Mouse (Mus musculus) heart, embryonic 13.5 days (tissue): ENCODE data around the gene Milr1. TPM values are rescaled to one million over a fixed set of nuclear protein-coding genes. Genes with fewer than 3 reads are reported as not detected.
"Not testable (repeated sequence)": the region's sequence is repeated elsewhere in the genome, so short reads cannot be mapped to it uniquely, and the experiment has no call there.

Experiments used
- ATAC-seq: fragments of 200-750 bp; cut with Nextera tagmentation; 2 replicates; pipeline ENCODE4 v1.8.0; 2017; ENCODE audit warnings: moderate TSS enrichment; ENCODE audit not compliant: insufficient number of reproducible peaks, low FRiP score, low TSS enrichment; ENCODE audit errors: extremely low read depth
- H3K27ac ChIP-seq: fragments of 300-500 bp; sonication (generic); replicated peaks from 2 replicates; pipeline ENCODE4 v1.5.1; 2015; ENCODE audit warnings: moderate library complexity, mild to moderate bottlenecking, inconsistent platforms
- H3K27me3 ChIP-seq: fragments of 300-500 bp; sonication (generic); replicated peaks from 2 replicates; pipeline ENCODE4 v1.6.1; 2015; ENCODE audit warnings: mild to moderate bottlenecking, inconsistent platforms
- H3K36me3 ChIP-seq: fragments of 300-500 bp; sonication (generic); 2 replicates; pipeline ENCODE4 v1.6.1; 2015; ENCODE audit warnings: mild to moderate bottlenecking, inconsistent platforms
- H3K4me1 ChIP-seq: fragments of 300-500 bp; sonication (generic); 2 replicates; pipeline ENCODE4 v1.6.1; 2015; ENCODE audit warnings: inconsistent platforms
- H3K4me2 ChIP-seq: fragments of 300-500 bp; sonication (generic); 2 replicates; pipeline ENCODE4 v1.6.1; 2015; ENCODE audit warnings: inconsistent platforms, mild to moderate bottlenecking, moderate library complexity
- H3K4me3 ChIP-seq: fragments of 300-500 bp; sonication (generic); 2 replicates; pipeline ENCODE4 v1.5.1; 2015; ENCODE audit warnings: moderate library complexity, mild to moderate bottlenecking, inconsistent platforms
- H3K9ac ChIP-seq: fragments of 300-500 bp; sonication (generic); 2 replicates; pipeline ENCODE4 v1.6.1; 2015; ENCODE audit warnings: inconsistent platforms, mild to moderate bottlenecking, moderate library complexity
- H3K9me3 ChIP-seq: fragments of 300-500 bp; sonication (generic); 2 replicates; pipeline ENCODE4 v1.6.1; 2016; ENCODE audit warnings: inconsistent platforms
- WGBS: fragments of 180-500 bp; shearing (Covaris S2); methylation state at CpG from one replicate; pipeline ENCODE4 v1.1.7; 2015; ENCODE audit warnings: mixed read lengths; 5-methylcytosine and 5-hydroxymethylcytosine counted together
- polyA plus RNA-seq: library from polyadenylated mRNA; unstranded; fragments of >200 nt; fragmentation: Nextera tagmentation; extraction: Ambion mirVana; gene quantifications from 2 replicates; pipeline ENCODE4 v1.2.1, GENCODE M21; 2015

Gene Milr1
- polyA plus RNA-seq, 1 experiment from 2014 or later = 1.5 TPM

- no peak for ATAC-seq
- H3K27me3 ChIP-seq = no peaks in the 10 kb centered on the region
- no peaks in the 10 kb centered on the region for H3K9me3 ChIP-seq
- WGBS = 34% methylated on average over 12 of the region's 12 CpGs
- peaks cover 14% of the 10 kb centered on the region for H3K4me1 ChIP-seq
- no peak overlapping the region for H3K4me3 ChIP-seq
- H3K4me2 ChIP-seq = no peak overlapping the region
- peak overlapping the region; percentile 56 for H3K27ac ChIP-seq
- H3K9ac ChIP-seq = peak overlapping the region; percentile 44
- no peaks in the 10 kb centered on the region for H3K36me3 ChIP-seq
Measured at GRCm38 (mm10) chr11:106737178-106737621, 13.8 kb upstream of the Milr1 start.

GRCm38 (mm10) chr11:106739116-106739515 is 11.9 kb upstream of the Milr1 start:
- H3K27ac ChIP-seq = no peak overlapping the region
- WGBS = 87% methylated on average over 2 of the region's 2 CpGs
- ATAC-seq = no peak

GRCm38 (mm10) chr11:106740724-106741123 is 10.3 kb upstream of the Milr1 start:
- peaks cover 14% of the 10 kb centered on the region for H3K4me1 ChIP-seq
- not testable (repeated sequence) for H3K9ac ChIP-seq, H3K9me3 ChIP-seq, H3K36me3 ChIP-seq, H3K27ac ChIP-seq, H3K4me2 ChIP-seq, H3K4me3 ChIP-seq, ATAC-seq, H3K27me3 ChIP-seq
- WGBS = 93% methylated on average over 6 of the region's 8 CpGs

More at GRCm38 (mm10) chr11:106739116-106739515, 11.9 kb upstream of the Milr1 start:
- H3K9ac ChIP-seq = no peak overlapping the region
- H3K4me1 ChIP-seq = peaks cover 14% of the 10 kb centered on the region
- no peaks in the 10 kb centered on the region for H3K27me3 ChIP-seq
- H3K36me3 ChIP-seq = no peaks in the 10 kb centered on the region
- H3K4me2 ChIP-seq = no peak overlapping the region
- no peaks in the 10 kb centered on the region for H3K9me3 ChIP-seq
- no peak overlapping the region for H3K4me3 ChIP-seq

- no peak overlapping the region for H3K9ac ChIP-seq
- no peak overlapping the region for H3K4me3 ChIP-seq
- peaks cover 2% of the 10 kb centered on the region; the same call in 1 of the 2 replicates for H3K9me3 ChIP-seq
- H3K4me1 ChIP-seq = peaks cover 14% of the 10 kb centered on the region
- 75% methylated on average over 6 of the region's 6 CpGs for WGBS
- ATAC-seq = no peak
- no peak overlapping the region for H3K27ac ChIP-seq
- H3K27me3 ChIP-seq = no peaks in the 10 kb centered on the region
- H3K4me2 ChIP-seq = no peak overlapping the region
- H3K36me3 ChIP-seq = no peaks in the 10 kb centered on the region
Measured at GRCm38 (mm10) chr11:106741232-106741631, 9.8 kb upstream of the Milr1 start.

GRCm38 (mm10) chr11:106741826-106742225 is 9.2 kb upstream of the Milr1 start:
- ATAC-seq = no peak
- H3K9me3 ChIP-seq = peaks cover 4% of the 10 kb centered on the region; the same call in 1 of the 2 replicates
- no peak overlapping the region for H3K4me3 ChIP-seq
- peaks cover 9% of the 10 kb centered on the region for H3K4me1 ChIP-seq
- no peak overlapping the region for H3K9ac ChIP-seq
- 81% methylated on average over 3 of the region's 3 CpGs for WGBS
- no peaks in the 10 kb centered on the region for H3K27me3 ChIP-seq
- H3K36me3 ChIP-seq = no peaks in the 10 kb centered on the region
- no peak overlapping the region for H3K4me2 ChIP-seq
- no peak overlapping the region for H3K27ac ChIP-seq

- Histone ChIP-seq H3K27me3 (no peaks in the 10 kb centered on the region), H3K27ac (no peak overlapping the region), H3K4me1 (peaks cover 3% of the 10 kb centered on the region), H3K4me3 (no peak overlapping the region), H3K4me2 (no peak overlapping the region), H3K36me3 (no peaks in the 10 kb centered on the region), H3K9me3 (peaks cover 4% of the 10 kb centered on the region; the same call in 1 of the 2 replicates), H3K9ac (no peak overlapping the region)
- WGBS = 34% methylated on average over 6 of the region's 6 CpGs
- no peak for ATAC-seq
Measured at GRCm38 (mm10) chr11:106742388-106742841, 8.6 kb upstream of the Milr1 start.

GRCm38 (mm10) chr11:106744949-106745348 is 6.1 kb upstream of the Milr1 start:
- Histone ChIP-seq H3K27me3 (no peaks in the 10 kb centered on the region), H3K9me3 (peaks cover 8% of the 10 kb centered on the region; the same call in 1 of the 2 replicates), H3K36me3 (no peaks in the 10 kb centered on the region), H3K4me3 (no peak overlapping the region), H3K4me2 (no peak overlapping the region), H3K4me1 (no peaks in the 10 kb centered on the region), H3K9ac (no peak overlapping the region), H3K27ac (no peak overlapping the region)
- WGBS = 85% methylated on average over 5 of the region's 5 CpGs
- ATAC-seq = no peak

GRCm38 (mm10) chr11:106749557-106750120 is 1.4 kb upstream of the Milr1 start:
- not testable (repeated sequence) for H3K4me2 ChIP-seq, H3K27me3 ChIP-seq, H3K4me3 ChIP-seq, H3K36me3 ChIP-seq, H3K27ac ChIP-seq, H3K9me3 ChIP-seq, ATAC-seq, H3K4me1 ChIP-seq, H3K9ac ChIP-seq
- WGBS = 87% methylated on average over 7 of the region's 7 CpGs

GRCm38 (mm10) chr11:106750121-106750751 is 790 bp upstream of the Milr1 start, which contains the start of gene Pecam1:
Pecam1 (minus strand) TSS chr11:106750628.
- WGBS = 74% methylated on average over 13 of the region's 13 CpGs
- Histone ChIP-seq H3K27ac (no peak within 1 kb of the TSS), H3K36me3 (no peaks in the 10 kb centered on the region), H3K27me3 (no peaks in the 10 kb centered on the region), H3K9ac (no peak within 1 kb of the TSS), H3K9me3 (peaks cover 8% of the 10 kb centered on the region; the same call in 1 of the 2 replicates), H3K4me1 (no peaks in the 10 kb centered on the region), H3K4me2 (no peak within 1 kb of the TSS), H3K4me3 (no peak within 1 kb of the TSS)
- no peak for ATAC-seq

GRCm38 (mm10) chr11:106752103-106752502 is 1.1 kb downstream of the Milr1 start:
- no peaks in the 10 kb centered on the region for H3K27me3 ChIP-seq
- ATAC-seq = no peak
- 0 out of 2 replicates have a peak, but pooled peaks cover 4% of the 10 kb centered on the region for H3K9me3 ChIP-seq
- no peak overlapping the region for H3K4me2 ChIP-seq
- 64% methylated on average over 7 of the region's 7 CpGs for WGBS
- no peak overlapping the region for H3K27ac ChIP-seq
- H3K4me1 ChIP-seq = no peaks in the 10 kb centered on the region
- no peak overlapping the region for H3K4me3 ChIP-seq
- H3K36me3 ChIP-seq = no peaks in the 10 kb centered on the region
- peak overlapping the region; percentile 21; the same call in 1 of the 2 replicates for H3K9ac ChIP-seq

- ATAC-seq = no peak
- no peak overlapping the region for H3K4me2 ChIP-seq
- WGBS = 65% methylated on average over 6 of the region's 6 CpGs
- H3K27ac ChIP-seq = no peak overlapping the region
- H3K36me3 ChIP-seq = no peaks in the 10 kb centered on the region
- no peaks in the 10 kb centered on the region for H3K27me3 ChIP-seq
- no peak overlapping the region for H3K9ac ChIP-seq
- H3K9me3 ChIP-seq = no peaks in the 10 kb centered on the region
- H3K4me1 ChIP-seq = 0 out of 2 replicates have a peak, but pooled peaks cover 5% of the 10 kb centered on the region
- H3K4me3 ChIP-seq = no peak overlapping the region
Measured at GRCm38 (mm10) chr11:106753314-106753713, 2.3 kb downstream of the Milr1 start.
